Mouse (Mus musculus): ENCODE data around the gene Gm4513. TPM values are rescaled to one million over a fixed set of nuclear protein-coding genes. Genes with fewer than 3 reads are reported as not detected.
"Not testable (repeated sequence)": the region's sequence is repeated elsewhere in the genome, so short reads cannot be mapped to it uniquely, and the experiment has no call there.

Gm4513 gene
- polyA plus RNA-seq (2012; rRNA removed), result 0.48 and 0.54 TPM in 2 replicates

DNA sequence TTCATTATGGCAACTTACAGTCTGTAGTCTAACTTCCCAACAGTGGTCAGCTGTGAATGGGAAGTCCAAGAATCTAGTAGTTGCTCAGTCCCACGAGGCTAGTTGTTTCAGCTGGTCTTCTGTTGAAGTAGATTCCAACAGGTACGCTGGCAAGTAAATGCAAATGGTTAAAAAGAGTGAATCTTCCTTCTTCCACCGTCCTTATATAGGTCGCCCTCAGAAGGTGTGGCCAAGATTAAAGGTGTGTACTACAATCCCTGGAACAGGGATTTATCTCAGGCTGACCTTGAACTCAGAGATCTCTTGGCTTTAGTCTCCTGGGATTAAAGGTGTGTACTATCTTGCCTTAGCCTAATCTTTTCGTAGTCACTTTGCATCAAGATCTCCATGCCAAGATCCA lies at the start of gene Gm4513:
Gene Gm4513 (minus strand): TSS at position 101 of the 400 bp plus-strand sequence.
- not testable (repeated sequence) for H3K4me1 ChIP-seq (ENCODE audit: control insufficient read depth, insufficient read depth, low read length); H3K36me3 ChIP-seq (ENCODE audit: control insufficient read depth, insufficient read depth, low read length); H3K4me3 ChIP-seq (ENCODE audit: control insufficient read depth, low read depth, low read length); H3K27ac ChIP-seq (ENCODE audit: control insufficient read depth, insufficient read depth, low read depth, low read length); H3K27me3 ChIP-seq (ENCODE audit: control insufficient read depth, insufficient read depth, low read length)

DNA sequence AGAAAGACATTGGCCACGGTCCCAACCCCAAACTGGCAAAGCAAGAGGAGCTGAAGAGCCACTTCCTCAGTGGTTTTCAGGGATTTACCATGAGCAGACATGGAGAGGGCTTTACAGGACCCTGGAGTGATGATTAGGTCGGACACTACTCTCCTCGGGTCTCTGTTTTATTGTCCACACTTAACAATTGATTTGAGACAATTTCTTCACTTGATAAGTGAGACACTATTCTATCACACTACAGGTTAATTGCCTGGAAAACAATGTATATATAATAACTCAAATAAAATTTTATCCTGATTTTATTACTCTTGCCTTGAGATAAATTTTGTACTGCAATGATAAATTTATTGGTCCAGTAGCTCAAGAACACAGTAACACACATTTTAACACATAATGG lies 22.7 kb downstream of the Gm4513 start, which contains the start of gene Gm4141:
Gene Gm4141 (minus strand): TSS at position 101 of the 400 bp plus-strand sequence.
- H3K27me3 ChIP-seq (ENCODE audit: control insufficient read depth, insufficient read depth, low read length); H3K4me3 ChIP-seq (ENCODE audit: control insufficient read depth, low read depth, low read length); H3K4me1 ChIP-seq (ENCODE audit: control insufficient read depth, insufficient read depth, low read length); H3K36me3 ChIP-seq (ENCODE audit: control insufficient read depth, insufficient read depth, low read length); H3K27ac ChIP-seq (ENCODE audit: control insufficient read depth, insufficient read depth, low read depth, low read length): not testable (repeated sequence)

DNA sequence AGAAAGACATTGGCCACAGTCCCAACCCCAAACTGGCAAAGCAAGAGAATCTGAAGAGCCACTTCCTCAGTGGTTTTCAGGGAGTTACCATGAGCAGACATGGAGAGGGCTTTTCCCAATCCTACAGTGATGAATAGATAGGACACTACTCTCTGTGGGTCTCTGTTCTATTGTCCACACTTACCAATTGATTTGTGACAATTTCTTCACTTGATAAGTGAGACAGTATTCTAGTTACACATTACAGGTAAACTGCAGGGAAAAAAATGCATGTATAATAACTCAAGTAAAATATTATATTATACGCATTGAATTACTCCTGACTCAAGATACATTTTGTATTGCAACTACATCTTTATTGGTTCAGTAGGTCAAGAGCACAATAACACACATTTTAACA lies 53.2 kb downstream of the Gm4513 start, which contains the start of gene Gm5726:
Gene Gm5726 (minus strand): TSS at position 101 of the 400 bp plus-strand sequence.
- H3K36me3 ChIP-seq (ENCODE audit: control insufficient read depth, insufficient read depth, low read length); H3K27ac ChIP-seq (ENCODE audit: control insufficient read depth, insufficient read depth, low read depth, low read length): not testable (repeated sequence)

More for the DNA sequence above, 53.2 kb downstream of the Gm4513 start, which contains the start of gene Gm5726:
- not testable (repeated sequence) for H3K4me3 ChIP-seq (ENCODE audit: control insufficient read depth, low read depth, low read length); H3K4me1 ChIP-seq (ENCODE audit: control insufficient read depth, insufficient read depth, low read length); H3K27me3 ChIP-seq (ENCODE audit: control insufficient read depth, insufficient read depth, low read length)

Other genes with a start within 250 kb of the Gm4513 start
- not detected in 2 replicates for gene Gm5728, start 223.6 kb downstream of the Gm4513 start, polyA plus RNA-seq (2012; rRNA removed)
- gene Vmn1r100, start 181.1 kb downstream of the Gm4513 start, polyA plus RNA-seq (2012; rRNA removed), result not detected in 2 replicates
- not detected in 2 replicates for gene Vmn1r101, start 156.4 kb downstream of the Gm4513 start, polyA plus RNA-seq (2012; rRNA removed)
- not detected in 2 replicates for gene Gm10670, start 124.1 kb downstream of the Gm4513 start, polyA plus RNA-seq (2012; rRNA removed)
- not detected in 2 replicates for gene Vmn1r103, start 88.5 kb downstream of the Gm4513 start, polyA plus RNA-seq (2012; rRNA removed)
- gene Vmn1r104, start 65.2 kb downstream of the Gm4513 start, polyA plus RNA-seq (2012; rRNA removed), result not detected in 2 replicates
- gene Gm5726, start 53.3 kb downstream of the Gm4513 start, polyA plus RNA-seq (2012; rRNA removed), result not detected in 2 replicates
- gene Gm4141, start 22.8 kb downstream of the Gm4513 start, polyA plus RNA-seq (2012; rRNA removed), result not detected in 2 replicates
- gene Vmn1r107, start 69.9 kb upstream of the Gm4513 start, polyA plus RNA-seq (2012; rRNA removed), result not detected in 2 replicates
- gene Vmn1r111, start 104.2 kb upstream of the Gm4513 start, polyA plus RNA-seq (2012; rRNA removed), result not detected in 2 replicates
- not detected in 2 replicates for gene Gm10668, start 131.6 kb upstream of the Gm4513 start, polyA plus RNA-seq (2012; rRNA removed)
- gene Vmn1r112, start 172.2 kb upstream of the Gm4513 start, polyA plus RNA-seq (2012; rRNA removed), result not detected in 2 replicates
- not detected in 2 replicates for gene Vmn1r113, start 188.3 kb upstream of the Gm4513 start, polyA plus RNA-seq (2012; rRNA removed)
- not detected in 2 replicates for gene Vmn1r114, start 213.2 kb upstream of the Gm4513 start, polyA plus RNA-seq (2012; rRNA removed)
- gene Vmn1r115, start 246.0 kb upstream of the Gm4513 start, polyA plus RNA-seq (2012; rRNA removed), result not detected in 2 replicates